Mouse (Mus musculus) hindbrain, embryonic 10.5 days (tissue): ENCODE measurements around the gene Pcsk6. TPM values are rescaled to one million over a fixed set of nuclear protein-coding genes. Genes with fewer than 3 reads are reported as not detected.

Experiments used
- DNase-seq: peaks from one replicate; pipeline ENCODE4 v3.0.0-alpha.2; 2017; ENCODE audit warnings: low spot score
- H3K27ac ChIP-seq: fragments of 300-500 bp; sonication (generic); 2 replicates; pipeline ENCODE4 v1.5.1; 2016; ENCODE audit warnings: mild to moderate bottlenecking, moderate library complexity
- H3K27me3 ChIP-seq: fragments of 300-500 bp; sonication (generic); 2 replicates; pipeline ENCODE4 v1.6.1; 2016; ENCODE audit warnings: mild to moderate bottlenecking; ENCODE audit not compliant: poor library complexity, insufficient read depth, severe bottlenecking
- H3K36me3 ChIP-seq: fragments of 300-500 bp; sonication (generic); 2 replicates; pipeline ENCODE4 v1.6.1; 2016; ENCODE audit warnings: mild to moderate bottlenecking, moderate library complexity
- H3K4me1 ChIP-seq: fragments of 300-500 bp; sonication (generic); replicated peaks from 2 replicates; pipeline ENCODE4 v1.6.1; 2016; ENCODE audit warnings: mild to moderate bottlenecking
- H3K4me3 ChIP-seq: fragments of 300-500 bp; sonication (generic); 2 replicates; pipeline ENCODE4 v1.5.1; 2016; ENCODE audit warnings: mild to moderate bottlenecking, moderate library complexity
- H3K9me3 ChIP-seq: fragments of 300-500 bp; sonication (generic); 2 replicates; pipeline ENCODE4 v1.6.1; 2016; ENCODE audit warnings: mild to moderate bottlenecking, moderate library complexity
- WGBS: fragments of 180-500 bp; shearing (Covaris S2); methylation state at CpG from one replicate; pipeline ENCODE4 v1.1.7; 2016; 5-methylcytosine and 5-hydroxymethylcytosine counted together
- polyA plus RNA-seq: library from polyadenylated mRNA; unstranded; fragments of >200 nt; fragmentation: Nextera tagmentation; extraction: Ambion mirVana; gene quantifications from 2 replicates; pipeline ENCODE4 v1.2.1, GENCODE M21; 2016

Gene Pcsk6
- polyA plus RNA-seq, 1 experiment from 2014 or later = 1.0 TPM

DNA sequence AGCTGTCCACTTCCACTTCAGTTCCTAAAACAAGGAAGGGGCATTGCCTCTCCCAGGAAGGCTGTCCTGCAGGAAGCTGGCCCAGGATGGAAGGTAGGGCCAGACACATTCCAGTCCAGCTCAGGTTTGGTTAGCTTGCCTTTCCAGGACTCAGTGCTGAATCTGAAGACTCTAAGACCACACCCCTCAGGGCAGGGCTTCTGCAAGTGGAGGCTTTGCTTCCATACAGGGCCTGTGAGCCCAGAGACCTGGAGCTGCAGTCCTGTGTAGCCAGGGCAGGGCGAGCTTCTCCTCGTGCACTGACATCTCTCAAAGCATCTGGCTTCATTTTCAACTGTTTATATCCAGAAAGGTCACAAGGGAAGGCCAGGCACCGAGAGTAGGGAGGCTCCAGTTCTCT lies 131.9 kb downstream of the Pcsk6 start:
- Histone ChIP-seq H3K4me1 (peaks cover 4% of the 10 kb centered on the region; the same call in 1 of the 2 replicates), H3K27me3 (no peaks in the 10 kb centered on the region), H3K4me3 (no peak overlapping the region), H3K27ac (no peak overlapping the region), H3K9me3 (0 out of 2 replicates have a peak, but pooled peaks cover 4% of the 10 kb centered on the region), H3K36me3 (no peaks in the 10 kb centered on the region)
- no peak for DNase-seq
- 63% methylated on average over 3 of the region's 3 CpGs for WGBS

DNA sequence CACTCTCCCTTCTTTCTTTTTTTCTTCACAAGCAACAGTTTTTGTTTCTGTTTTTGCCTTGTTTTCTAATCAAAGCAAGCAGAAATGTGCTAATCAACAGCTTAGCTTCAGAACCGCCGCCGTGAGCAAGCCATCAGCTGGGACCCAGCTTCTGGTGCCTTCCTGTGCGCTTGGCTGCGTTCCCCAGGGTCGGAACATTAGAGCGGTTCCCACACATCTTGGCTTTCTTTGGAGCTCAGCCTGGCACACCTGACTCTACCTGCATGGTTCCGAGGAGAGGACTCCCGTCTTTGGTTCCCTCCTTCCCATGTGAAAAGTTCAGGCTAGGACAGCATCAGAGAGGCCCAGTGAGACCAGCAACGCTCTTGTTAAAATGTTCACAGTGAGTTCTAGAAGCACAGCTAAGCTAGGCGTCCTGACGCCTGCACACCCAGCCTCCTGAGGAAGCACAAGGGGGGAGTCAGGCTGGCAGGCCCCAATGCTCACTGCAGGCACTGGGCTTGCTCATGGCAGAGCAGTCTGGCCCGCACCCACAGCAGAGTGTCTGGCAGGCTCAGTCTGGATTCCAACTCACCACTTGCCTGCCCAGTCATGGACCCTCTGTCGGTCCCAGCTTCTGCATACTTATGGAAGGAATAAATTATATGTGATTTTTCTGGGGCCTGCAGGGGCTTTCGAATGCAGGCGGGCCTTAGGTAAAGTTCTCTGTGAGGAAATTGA lies 139.7 kb downstream of the Pcsk6 start:
- WGBS = 90% methylated on average over 16 of the region's 16 CpGs
- no peak for DNase-seq
- no peaks in the 10 kb centered on the region for H3K4me1 ChIP-seq
- no peak overlapping the region for H3K27ac ChIP-seq
- H3K9me3 ChIP-seq = peaks cover 9% of the 10 kb centered on the region; the same call in 1 of the 2 replicates
- no peak overlapping the region for H3K4me3 ChIP-seq
- H3K27me3 ChIP-seq = no peaks in the 10 kb centered on the region
- H3K36me3 ChIP-seq = no peaks in the 10 kb centered on the region

DNA sequence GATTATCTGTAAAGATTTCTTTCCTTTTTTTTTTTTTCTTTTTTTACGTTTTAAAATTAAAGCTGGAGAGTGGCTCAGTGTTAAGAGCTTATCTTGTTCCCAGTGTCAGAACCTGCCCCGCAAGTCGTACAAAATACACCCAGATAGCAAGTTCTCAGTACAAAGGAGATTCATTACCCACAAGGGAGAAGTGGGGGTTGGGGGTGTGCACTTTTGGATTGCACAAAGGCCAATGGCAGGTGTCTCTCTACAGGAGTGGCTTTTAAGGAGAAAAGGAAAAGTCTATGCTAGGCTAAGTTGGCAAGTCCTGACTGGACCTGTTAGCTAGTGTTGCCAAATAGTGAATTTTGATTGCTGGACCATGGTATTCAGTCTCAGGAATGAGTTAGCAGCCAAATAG lies 140.3 kb downstream of the Pcsk6 start:
- Histone ChIP-seq H3K9me3 (peaks cover 9% of the 10 kb centered on the region; the same call in 1 of the 2 replicates), H3K36me3 (no peaks in the 10 kb centered on the region), H3K27me3 (no peaks in the 10 kb centered on the region), H3K4me3 (no peak overlapping the region), H3K27ac (no peak overlapping the region), H3K4me1 (no peaks in the 10 kb centered on the region)
- no peak for DNase-seq
- 79% methylated on average over 3 of the region's 3 CpGs for WGBS

DNA sequence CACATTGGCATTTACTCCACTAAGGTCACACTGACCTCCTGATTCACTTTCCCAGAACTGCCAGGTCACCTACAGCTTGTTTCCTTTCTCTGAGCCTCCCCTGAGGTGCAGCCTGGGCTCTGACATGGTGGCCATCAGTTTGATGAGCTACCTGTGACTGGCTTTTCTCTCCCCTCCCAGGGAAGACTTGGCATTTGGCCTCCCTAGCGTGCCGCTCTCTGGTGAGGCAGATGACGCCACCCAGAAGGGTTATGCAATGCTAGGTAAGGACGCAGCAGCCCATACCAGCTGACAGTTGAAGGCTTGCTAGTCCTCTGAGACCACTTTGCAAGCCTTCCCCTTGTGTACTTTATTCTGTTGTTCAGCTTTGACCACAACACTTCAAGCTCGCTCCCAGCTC lies 141.9 kb downstream of the Pcsk6 start:
- no peak for DNase-seq
- Histone ChIP-seq H3K27me3 (no peaks in the 10 kb centered on the region), H3K36me3 (no peaks in the 10 kb centered on the region), H3K9me3 (peaks cover 5% of the 10 kb centered on the region; the same call in 1 of the 2 replicates), H3K27ac (no peak overlapping the region), H3K4me1 (no peaks in the 10 kb centered on the region), H3K4me3 (no peak overlapping the region)
- 91% methylated on average over 5 of the region's 5 CpGs for WGBS

DNA sequence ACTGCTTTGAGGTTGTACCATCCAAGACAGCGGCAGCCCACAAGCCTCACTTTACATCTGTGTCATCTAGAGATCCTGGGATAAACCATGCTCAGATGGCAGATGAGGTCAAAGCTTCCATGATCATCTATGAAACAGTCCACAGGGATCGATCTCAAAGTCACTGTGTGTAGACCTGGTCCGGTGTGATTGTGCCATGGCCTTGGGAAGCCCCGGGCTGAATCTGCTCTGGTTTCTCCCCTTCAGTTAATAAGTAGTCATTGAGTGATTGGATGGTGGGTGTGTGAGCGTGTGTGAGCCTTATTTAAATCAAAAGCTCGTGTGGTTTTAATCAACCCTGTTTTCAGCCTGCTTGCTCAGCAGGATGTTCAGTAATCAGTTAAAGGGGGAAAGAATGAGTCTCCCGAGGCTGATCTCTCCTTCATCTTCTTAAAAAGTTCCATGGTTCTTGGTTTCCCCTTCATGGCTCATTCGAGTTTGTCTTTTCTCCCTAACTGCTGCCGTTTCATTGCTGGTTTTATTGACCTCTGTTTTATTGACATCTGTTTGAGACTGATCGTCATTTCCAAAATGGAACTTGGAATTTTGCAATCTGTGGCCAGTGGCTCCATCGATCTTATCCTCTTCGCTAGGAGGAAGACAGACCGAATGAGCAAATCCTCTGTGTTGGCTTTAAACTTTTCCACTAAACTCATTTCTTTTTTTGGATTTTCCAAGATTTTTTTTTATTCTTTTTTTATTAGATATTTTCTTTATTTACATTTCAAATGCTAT lies 142.5 kb downstream of the Pcsk6 start:
- Histone ChIP-seq H3K27ac (no peak overlapping the region), H3K27me3 (no peaks in the 10 kb centered on the region), H3K4me1 (no peaks in the 10 kb centered on the region), H3K4me3 (no peak overlapping the region), H3K9me3 (peaks cover 5% of the 10 kb centered on the region; the same call in 1 of the 2 replicates), H3K36me3 (no peaks in the 10 kb centered on the region)
- 74% methylated on average over 13 of the region's 13 CpGs for WGBS
- no peak for DNase-seq

- 90% methylated on average over 10 of the region's 10 CpGs for WGBS
Observed at GRCm38 (mm10) chr7:66005066-66005465, 143.5 kb downstream of the Pcsk6 start.

GRCm38 (mm10) chr7:66008161-66008891 lies 146.8 kb downstream of the Pcsk6 start:
- Histone ChIP-seq H3K36me3 (no peaks in the 10 kb centered on the region), H3K4me3 (no peak overlapping the region), H3K4me1 (0 out of 2 replicates have a peak, but pooled peaks cover 2% of the 10 kb centered on the region), H3K27me3 (no peaks in the 10 kb centered on the region), H3K27ac (no peak overlapping the region), H3K9me3 (no peaks in the 10 kb centered on the region)
- WGBS = 89% methylated on average over 11 of the region's 11 CpGs
- no peak for DNase-seq

More at GRCm38 (mm10) chr7:66005066-66005465, 143.5 kb downstream of the Pcsk6 start:
- no peak overlapping the region for H3K4me3 ChIP-seq
- no peaks in the 10 kb centered on the region for H3K36me3 ChIP-seq
- no peak overlapping the region for H3K27ac ChIP-seq
- no peak for DNase-seq
- no peaks in the 10 kb centered on the region for H3K27me3 ChIP-seq
- H3K4me1 ChIP-seq = no peaks in the 10 kb centered on the region
- no peaks in the 10 kb centered on the region for H3K9me3 ChIP-seq

- no peak for DNase-seq
- H3K9me3 ChIP-seq = no peaks in the 10 kb centered on the region
- no peaks in the 10 kb centered on the region for H3K36me3 ChIP-seq
- H3K27ac ChIP-seq = no peak overlapping the region
- no peak overlapping the region for H3K4me3 ChIP-seq
- H3K4me1 ChIP-seq = 0 out of 2 replicates have a peak, but pooled peaks cover 5% of the 10 kb centered on the region
- H3K27me3 ChIP-seq = no peaks in the 10 kb centered on the region
- 89% methylated on average over 16 of the region's 16 CpGs for whole genome bisulfite sequencing
Observed at GRCm38 (mm10) chr7:66008892-66009273, 147.3 kb downstream of the Pcsk6 start.

DNA sequence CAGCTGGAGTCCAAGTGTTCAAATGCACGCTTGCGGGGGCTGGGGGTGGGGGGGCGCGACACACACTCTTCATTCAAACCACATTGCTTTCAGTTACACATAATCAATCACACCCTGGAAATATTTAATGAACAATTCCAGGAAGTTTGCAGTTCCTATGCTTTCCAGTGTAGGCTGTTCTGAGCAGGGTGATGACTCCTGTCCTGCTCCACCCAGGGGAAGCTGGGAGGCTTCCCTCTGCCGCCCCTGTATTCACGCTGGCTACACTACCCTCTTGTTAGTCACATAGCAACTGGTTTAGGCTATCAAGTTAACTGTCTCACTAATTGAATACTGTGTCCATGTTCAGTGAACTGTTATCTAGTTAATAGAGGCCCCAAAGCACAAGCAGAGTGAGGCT lies 149.0 kb downstream of the Pcsk6 start:
- Histone ChIP-seq H3K4me3 (no peak overlapping the region), H3K9me3 (no peaks in the 10 kb centered on the region), H3K27me3 (no peaks in the 10 kb centered on the region), H3K4me1 (0 out of 2 replicates have a peak, but pooled peaks cover 5% of the 10 kb centered on the region), H3K36me3 (no peaks in the 10 kb centered on the region), H3K27ac (no peak overlapping the region)
- DNase-seq = no peak
- WGBS = 82% methylated on average over 6 of the region's 6 CpGs

- no peaks in the 10 kb centered on the region for H3K36me3 ChIP-seq
- no peak for DNase-seq
- no peak overlapping the region for H3K27ac ChIP-seq
- H3K27me3 ChIP-seq = no peaks in the 10 kb centered on the region
- H3K4me3 ChIP-seq = no peak overlapping the region
- H3K4me1 ChIP-seq = 0 out of 2 replicates have a peak, but pooled peaks cover 9% of the 10 kb centered on the region
- 81% methylated on average over 2 of the region's 2 CpGs for WGBS
- no peaks in the 10 kb centered on the region for H3K9me3 ChIP-seq
Observed at GRCm38 (mm10) chr7:66027747-66028146, 166.2 kb downstream of the Pcsk6 start.

GRCm38 (mm10) chr7:66028766-66029512 lies 167.4 kb downstream of the Pcsk6 start:
- no peak overlapping the region for H3K27ac ChIP-seq
- H3K4me3 ChIP-seq = no peak overlapping the region
- WGBS = 69% methylated on average over 6 of the region's 6 CpGs
- H3K36me3 ChIP-seq = no peaks in the 10 kb centered on the region
- peaks cover 9% of the 10 kb centered on the region; the same call in 1 of the 2 replicates for H3K4me1 ChIP-seq
- DNase-seq = no peak
- no peaks in the 10 kb centered on the region for H3K9me3 ChIP-seq
- H3K27me3 ChIP-seq = no peaks in the 10 kb centered on the region

DNA sequence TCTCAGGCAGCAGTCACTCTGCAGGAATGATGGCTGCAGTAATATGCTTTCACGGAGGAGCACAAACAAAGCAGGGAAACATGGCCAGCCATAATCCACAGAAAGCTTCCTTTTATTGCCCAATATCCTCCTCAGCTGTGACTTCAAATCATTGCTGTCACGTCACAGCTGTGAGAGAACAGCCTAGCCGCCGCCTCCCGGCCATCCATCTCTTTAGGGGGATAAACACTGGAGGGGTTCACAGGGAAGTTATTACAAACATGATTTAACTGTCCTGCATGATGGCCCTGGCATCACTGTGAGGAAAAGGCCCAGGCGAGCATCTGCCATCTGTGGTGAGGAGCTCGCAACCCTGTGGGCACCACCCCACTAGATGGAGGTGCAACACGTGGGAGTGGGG lies 175.3 kb downstream of the Pcsk6 start:
- Histone ChIP-seq H3K4me1 (peaks cover 12% of the 10 kb centered on the region; the same call in 1 of the 2 replicates), H3K4me3 (no peak overlapping the region), H3K36me3 (no peaks in the 10 kb centered on the region), H3K9me3 (no peaks in the 10 kb centered on the region), H3K27me3 (no peaks in the 10 kb centered on the region; the same call in 1 of the 2 replicates), H3K27ac (no peak overlapping the region)
- DNase-seq = no peak
- WGBS = 83% methylated on average over 8 of the region's 8 CpGs
